Mouse (Mus musculus): ENCODE results near the gene Fkbp5. TPM values are rescaled to one million over a fixed set of nuclear protein-coding genes. Genes with fewer than 3 reads are reported as not detected.

The Fkbp5 gene
- polyA plus RNA-seq, 1 experiment from 2014 or later, result 9.2 TPM

DNA sequence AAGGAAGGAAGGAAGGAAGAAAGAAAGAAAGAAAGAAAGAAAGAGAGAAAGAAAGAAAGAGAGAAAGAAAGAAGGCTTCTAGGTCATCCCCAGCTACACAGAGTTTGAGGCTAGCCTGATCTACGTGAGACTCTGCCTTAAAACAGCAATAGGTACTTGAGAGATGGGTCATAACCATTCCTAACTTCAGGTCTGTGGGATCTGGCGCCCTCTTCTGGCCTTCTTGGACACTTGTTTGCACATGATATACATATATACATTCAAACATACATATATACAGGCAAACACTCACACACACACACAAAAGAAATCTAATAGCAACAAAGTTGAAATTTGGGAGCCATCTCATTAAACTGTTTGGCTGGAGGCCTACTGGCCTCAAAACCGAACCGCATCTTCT lies 133.0 kb downstream of the Fkbp5 start:
- no peak for DNase-seq (ENCODE audit: low read depth, low spot score)
- POLR2A ChIA-PET, result no interaction called here
- CTCF ChIA-PET, result interaction anchor here (1.1 to 1.3 kb wide), 2 partner anchors 17 to 57 kb away, joined by 3 read pairs; no protein-coding TSS in a partner anchor
- ATAC-seq, result no peak
- no peaks in the 10 kb centered on the region for H3K27me3 ChIP-seq
- peak; percentile 64 for TF ChIP-seq CTCF (IDR thresholded peaks at IDR 0.05)
- in situ Hi-C loops (cut with MboI; ENCODE audit: low pct_unique_long_range_greater_than_20kb), result loop anchor here (10.0 kb wide), 1 partner anchor 169 kb away; no protein-coding TSS in a partner anchor

DNA sequence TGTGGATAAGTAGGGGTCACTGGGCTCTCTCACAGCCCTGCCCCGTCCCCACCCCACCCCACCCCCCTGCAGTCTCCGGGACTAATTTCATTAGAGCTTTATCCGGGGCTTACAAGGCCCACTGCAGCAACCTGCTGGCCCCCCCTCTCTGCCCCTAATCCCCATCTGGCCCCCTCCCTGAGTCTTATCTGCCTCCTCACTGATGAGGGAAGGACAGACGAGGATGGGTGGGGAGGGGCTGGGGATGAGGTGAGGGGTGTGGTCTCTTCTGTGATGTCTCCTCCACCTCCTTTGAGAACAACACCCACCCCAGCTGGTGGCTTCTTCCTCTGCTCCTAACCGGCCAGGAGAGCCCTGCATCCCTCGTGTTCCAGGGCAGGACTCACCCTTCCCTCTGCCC lies 137.1 kb downstream of the Fkbp5 start:
- ChIA-PET CTCF (interaction anchor here (0.8 kb wide), 1 partner anchor 148 kb away, joined by 3 read pairs; no protein-coding TSS in a partner anchor), POLR2A (interaction anchor here (0.6 kb wide), 1 partner anchor 26 kb away, joined by 3 read pairs; no protein-coding TSS in a partner anchor)
- no peak for TF ChIP-seq CTCF (IDR thresholded peaks at IDR 0.05)
- H3K27me3 ChIP-seq, result no peaks in the 10 kb centered on the region
- in situ Hi-C loops (cut with MboI; ENCODE audit: low pct_unique_long_range_greater_than_20kb), result loop anchor here (10.0 kb wide), 1 partner anchor 165 kb away; no protein-coding TSS in a partner anchor
- ATAC-seq (no peak), DNase-seq (ENCODE audit: low read depth, low spot score) (no peak)

DNA sequence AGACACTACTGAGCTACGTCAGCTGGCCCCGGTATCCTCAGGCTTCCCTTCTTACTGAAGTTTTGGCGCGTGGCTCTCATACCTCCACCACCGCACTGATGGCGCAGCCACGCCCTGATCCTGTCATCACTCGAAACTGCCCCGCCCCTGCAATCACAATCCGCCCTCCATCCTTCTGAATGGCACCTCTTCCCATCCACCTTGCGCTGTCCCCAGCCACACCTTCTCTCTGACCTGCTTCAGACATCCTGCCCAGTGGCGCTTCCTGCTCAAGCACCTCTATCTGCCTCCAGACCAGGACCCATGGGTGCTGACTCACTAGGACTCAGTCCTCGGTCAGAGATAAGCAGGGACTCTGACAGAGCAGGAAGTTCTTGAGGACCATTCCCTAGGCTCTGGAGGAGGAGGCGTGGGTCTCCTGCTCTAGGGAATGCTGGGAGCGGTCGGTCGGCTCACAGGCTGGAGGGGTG lies 141.7 kb downstream of the Fkbp5 start:
- in situ Hi-C loops (cut with MboI; ENCODE audit: low pct_unique_long_range_greater_than_20kb), result no loop called here
- H3K27me3 ChIP-seq, result no peaks in the 10 kb centered on the region
- POLR2A ChIA-PET, result no interaction called here
- CTCF ChIA-PET, result no interaction called here
- no peak for TF ChIP-seq CTCF (IDR thresholded peaks at IDR 0.05)
- ATAC-seq (no peak), DNase-seq (ENCODE audit: low read depth, low spot score) (no peak)

DNA sequence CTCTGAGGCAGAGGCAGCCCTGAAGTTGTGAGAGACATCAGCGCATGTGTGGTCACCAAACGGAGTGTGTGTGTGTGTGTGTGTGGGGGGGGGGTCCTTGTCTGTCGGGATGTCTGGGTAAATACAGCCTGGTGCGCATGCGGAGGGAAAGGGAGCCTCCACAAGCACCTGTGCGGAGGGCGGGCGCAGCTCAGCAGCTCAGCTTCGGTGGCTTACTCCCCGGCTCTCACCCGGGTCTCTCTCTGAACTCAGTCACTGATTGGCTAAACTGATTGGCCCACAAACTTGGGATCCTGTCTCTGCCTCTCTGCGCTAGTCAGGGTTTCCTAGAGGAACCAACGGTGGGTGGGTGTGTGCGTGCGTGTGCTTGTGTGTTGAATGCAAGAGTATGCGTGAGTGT lies 142.8 kb downstream of the Fkbp5 start:
- no peaks in the 10 kb centered on the region for H3K27me3 ChIP-seq
- in situ Hi-C loops (cut with MboI; ENCODE audit: low pct_unique_long_range_greater_than_20kb), result no loop called here
- no peak for DNase-seq (ENCODE audit: low read depth, low spot score)
- ChIA-PET CTCF (no interaction called here), POLR2A (no interaction called here)
- no peak for ATAC-seq
- no peak for TF ChIP-seq CTCF (IDR thresholded peaks at IDR 0.05)

DNA sequence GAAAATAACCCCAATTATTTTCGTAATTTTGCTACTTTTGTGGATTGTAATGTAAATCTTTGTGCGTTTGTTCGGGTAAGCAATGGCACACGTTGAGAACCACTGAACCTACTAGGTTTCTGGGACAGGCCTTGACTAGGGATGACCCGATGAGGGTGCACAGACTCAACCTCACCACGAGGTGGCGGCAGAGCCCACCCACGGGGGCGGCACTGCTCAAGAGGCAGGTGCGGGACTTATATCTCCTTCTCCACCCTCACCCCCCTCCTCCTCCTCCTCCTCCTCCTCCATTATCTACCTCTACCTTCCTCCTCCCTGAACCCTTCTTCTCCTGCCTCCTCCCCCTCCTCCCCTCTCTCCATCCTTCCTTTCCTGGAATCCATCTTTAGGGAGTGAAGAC lies 143.5 kb downstream of the Fkbp5 start:
- no peak for DNase-seq (ENCODE audit: low read depth, low spot score)

DNA sequence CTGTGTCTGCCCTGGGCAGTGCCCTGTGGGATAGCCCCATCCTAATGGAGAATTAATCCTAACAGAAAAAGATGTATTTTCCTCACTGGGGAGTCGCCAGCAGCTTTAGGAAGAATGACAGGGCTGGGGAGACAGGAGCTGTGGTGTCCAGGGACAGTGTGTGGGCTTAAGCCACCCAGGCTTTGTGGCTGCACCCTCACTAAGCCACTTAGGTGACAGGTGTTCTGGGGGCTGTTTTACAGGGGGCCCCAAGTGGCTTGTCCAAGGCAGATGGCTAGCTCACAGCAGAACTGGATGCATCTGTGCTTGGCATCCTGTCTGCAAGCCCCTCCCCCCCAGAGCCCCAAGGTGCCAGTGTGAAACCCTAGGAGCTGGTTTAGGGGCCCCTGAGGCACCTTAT lies 145.4 kb downstream of the Fkbp5 start:
- H3K27me3 ChIP-seq, result no peaks in the 10 kb centered on the region
- DNase-seq (ENCODE audit: low read depth, low spot score) (no peak), ATAC-seq (no peak)
- ChIA-PET CTCF (interaction anchor here (2.8 kb wide), 1 partner anchor 156 kb away, joined by 9 read pairs; no protein-coding TSS in a partner anchor), POLR2A (interaction anchor here (1.6 kb wide), 1 partner anchor 44 kb away, joined by 3 read pairs; the partner anchor contains the start of gene Rpl10a)
- no peak for TF ChIP-seq CTCF (IDR thresholded peaks at IDR 0.05)
- in situ Hi-C loops (cut with MboI; ENCODE audit: low pct_unique_long_range_greater_than_20kb), result no loop called here

More for the DNA sequence above, 143.5 kb downstream of the Fkbp5 start:
- no peaks in the 10 kb centered on the region for H3K27me3 ChIP-seq
- ATAC-seq, result no peak
- in situ Hi-C loops (cut with MboI; ENCODE audit: low pct_unique_long_range_greater_than_20kb), result no loop called here
- ChIA-PET POLR2A (no interaction called here), CTCF (no interaction called here)
- TF ChIP-seq CTCF (IDR thresholded peaks at IDR 0.05), result peak; percentile 72

DNA sequence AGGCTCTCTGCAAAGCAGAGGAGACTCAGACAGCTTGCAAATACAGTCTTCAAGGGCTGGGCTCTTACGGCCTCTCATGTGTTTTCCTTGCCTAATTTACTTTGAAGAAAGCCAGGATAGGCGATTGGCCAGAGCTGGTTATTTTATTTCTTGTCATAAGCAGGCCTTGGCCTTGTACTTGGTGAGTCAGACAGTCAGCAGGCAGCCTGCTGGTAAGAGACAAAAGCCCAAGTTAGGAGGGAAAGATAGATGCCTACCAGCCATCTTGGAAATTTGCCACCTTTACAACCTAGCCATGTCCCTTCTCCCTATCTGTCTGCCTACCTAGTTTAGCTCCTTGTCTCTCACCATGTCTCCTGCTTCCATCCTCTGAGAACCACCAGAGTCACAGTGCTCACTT lies 146.0 kb downstream of the Fkbp5 start:
- in situ Hi-C loops (cut with MboI; ENCODE audit: low pct_unique_long_range_greater_than_20kb), result no loop called here
- CTCF ChIA-PET, result interaction anchor here (2.8 kb wide), 1 partner anchor 157 kb away, joined by 9 read pairs; no protein-coding TSS in a partner anchor
- POLR2A ChIA-PET, result no interaction called here
- no peaks in the 10 kb centered on the region for H3K27me3 ChIP-seq
- peak; percentile 44 for ATAC-seq
- TF ChIP-seq CTCF (IDR thresholded peaks at IDR 0.05), result no peak
- no peak for DNase-seq (ENCODE audit: low read depth, low spot score)

DNA sequence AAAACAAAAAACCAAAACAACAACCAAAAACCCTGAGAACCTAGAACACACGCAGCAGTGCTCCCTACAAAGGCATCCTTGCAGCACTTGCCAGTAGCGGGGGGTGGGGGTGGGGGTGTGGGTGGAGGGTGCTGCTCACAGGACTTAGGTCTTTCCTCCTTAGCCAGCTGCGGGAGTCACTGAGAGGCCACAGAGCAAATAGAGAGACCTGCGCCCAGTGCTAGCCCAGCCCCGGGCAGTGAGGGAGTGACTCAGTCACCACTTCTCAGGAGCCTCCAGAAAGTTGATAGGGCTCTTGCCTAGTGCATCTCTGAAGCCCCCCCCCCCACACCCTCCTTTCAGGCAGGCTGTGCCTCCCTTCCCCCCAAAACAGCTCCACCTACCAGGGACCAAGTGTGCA lies 148.3 kb downstream of the Fkbp5 start:
- POLR2A ChIA-PET, result interaction anchor here (0.9 to 1.0 kb wide), 2 partner anchors 26 to 38 kb away, joined by 3 read pairs; no protein-coding TSS in a partner anchor
- DNase-seq (ENCODE audit: low read depth, low spot score) (no peak), ATAC-seq (no peak)
- TF ChIP-seq CTCF (IDR thresholded peaks at IDR 0.05), result no peak
- no peaks in the 10 kb centered on the region for H3K27me3 ChIP-seq
- CTCF ChIA-PET, result interaction anchor here (1.1 to 2.2 kb wide), 4 partner anchors 23 to 143 kb away, joined by 3 to 8 read pairs (median 4); no protein-coding TSS in a partner anchor
- in situ Hi-C loops (cut with MboI; ENCODE audit: low pct_unique_long_range_greater_than_20kb), result no loop called here

DNA sequence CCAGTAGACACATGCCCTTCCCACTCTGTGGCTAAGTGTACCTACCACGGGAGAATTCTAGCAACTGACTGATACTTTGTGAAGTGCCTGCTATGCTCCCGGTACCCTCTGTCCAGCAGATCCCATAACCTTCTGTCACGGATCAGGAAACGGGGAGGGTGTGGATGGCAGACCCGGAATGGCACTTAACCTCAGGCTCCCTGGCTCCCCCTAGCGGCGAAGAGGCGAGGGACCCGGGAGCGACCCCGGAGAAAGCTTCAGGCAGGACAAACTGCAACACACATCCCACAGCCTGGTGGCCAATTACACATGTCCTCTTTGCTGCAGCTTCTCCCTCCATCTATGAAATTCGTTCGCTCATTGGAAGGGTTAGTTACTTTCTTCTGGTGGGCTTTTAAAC lies 148.9 kb downstream of the Fkbp5 start:
- TF ChIP-seq CTCF (IDR thresholded peaks at IDR 0.05), result peak; percentile 96
- CTCF ChIA-PET, result interaction anchor here (0.7 to 2.2 kb wide), 5 partner anchors 9 to 142 kb away, joined by 3 to 8 read pairs (median 4); no protein-coding TSS in a partner anchor
- POLR2A ChIA-PET, result interaction anchor here (0.9 to 1.3 kb wide), 3 partner anchors 18 to 37 kb away, joined by 3 to 4 read pairs (median 3); no protein-coding TSS in a partner anchor
- no peak for ATAC-seq
- no peak for DNase-seq (ENCODE audit: low read depth, low spot score)
- in situ Hi-C loops (cut with MboI; ENCODE audit: low pct_unique_long_range_greater_than_20kb), result no loop called here
- no peaks in the 10 kb centered on the region for H3K27me3 ChIP-seq

DNA sequence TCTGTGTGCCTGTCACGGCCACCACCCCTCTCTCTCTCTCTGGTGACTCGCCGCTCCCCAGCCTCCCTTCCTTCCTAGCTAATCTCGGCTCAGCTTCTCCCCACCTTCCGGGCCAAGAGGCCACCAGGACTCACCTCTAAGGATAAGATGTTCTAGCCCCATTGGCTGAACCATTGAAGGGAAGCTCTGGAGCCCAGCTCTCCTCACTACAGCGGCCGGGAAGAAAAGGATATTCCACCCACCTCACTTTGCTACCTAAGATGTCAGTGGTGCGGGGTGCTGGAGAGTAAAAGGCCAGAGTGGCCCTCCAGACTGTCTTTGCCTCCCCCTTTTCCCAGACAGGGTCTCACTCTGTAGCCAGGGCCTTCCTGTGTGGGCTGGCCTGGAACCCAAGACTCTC lies 152.2 kb downstream of the Fkbp5 start, which contains the start of gene Tulp1:
TSS of gene Tulp1 (minus strand) at position 101 of the 400 bp plus-strand sequence.
- in situ Hi-C loops (cut with MboI; ENCODE audit: low pct_unique_long_range_greater_than_20kb), result no loop called here
- ATAC-seq (no peak), DNase-seq (ENCODE audit: low read depth, low spot score) (no peak)
- POLR2A ChIA-PET, result no interaction called here
- TF ChIP-seq CTCF (IDR thresholded peaks at IDR 0.05), result no peak
- CTCF ChIA-PET, result no interaction called here
- H3K27me3 ChIP-seq, result no peaks in the 10 kb centered on the region

DNA sequence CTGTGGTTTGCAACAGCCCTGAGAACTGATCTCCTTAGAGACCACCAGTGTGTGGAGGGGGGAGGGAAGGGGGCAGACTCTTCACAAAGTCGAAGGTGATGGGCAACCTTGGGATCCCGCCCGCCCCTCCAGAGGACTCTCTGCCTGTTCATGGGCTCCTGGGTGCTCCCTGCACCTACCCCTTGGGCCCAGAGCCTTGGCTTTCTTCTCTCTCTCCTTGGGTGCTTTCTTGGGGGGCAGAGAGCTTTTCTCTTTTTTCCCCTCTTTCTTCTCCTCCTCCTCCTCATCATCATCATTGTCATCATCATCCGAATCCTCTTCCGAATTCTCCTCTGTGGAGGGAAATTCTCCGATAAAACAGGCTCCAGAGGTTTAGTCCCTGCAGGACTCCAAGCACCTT lies 153.8 kb downstream of the Fkbp5 start:
- DNase-seq (ENCODE audit: low read depth, low spot score) (no peak), ATAC-seq (no peak)
- ChIA-PET CTCF (no interaction called here), POLR2A (no interaction called here)
- in situ Hi-C loops (cut with MboI; ENCODE audit: low pct_unique_long_range_greater_than_20kb), result no loop called here
- no peak for TF ChIP-seq CTCF (IDR thresholded peaks at IDR 0.05)
- H3K27me3 ChIP-seq, result no peaks in the 10 kb centered on the region
